Mouse (Mus musculus) midbrain, embryonic 16.5 days (tissue): ENCODE data around the gene Gm3448. TPM values are rescaled to one million over a fixed set of nuclear protein-coding genes. Genes with fewer than 3 reads are reported as not detected.

Source experiments
- ATAC-seq: fragments of 200-750 bp; cut with Nextera tagmentation; 2 replicates; pipeline ENCODE4 v1.8.0; 2017; ENCODE audit warnings: moderate TSS enrichment
- H3K27ac ChIP-seq: fragments of 300-500 bp; sonication (generic); 2 replicates; pipeline ENCODE4 v1.5.1; 2014; ENCODE audit warnings: mild to moderate bottlenecking, low read length, mixed read lengths
- H3K27me3 ChIP-seq: fragments of 300-500 bp; sonication (generic); 2 replicates; pipeline ENCODE4 v1.6.1; 2014; ENCODE audit warnings: low read depth, low read length, mixed read lengths; ENCODE audit not compliant: control insufficient read depth, insufficient read depth
- H3K36me3 ChIP-seq: fragments of 300-500 bp; sonication (generic); 2 replicates; pipeline ENCODE4 v1.6.1; 2014; ENCODE audit warnings: mild to moderate bottlenecking, low read length, moderate library complexity, mixed read lengths; ENCODE audit not compliant: control insufficient read depth, insufficient read depth
- H3K4me1 ChIP-seq: fragments of 300-500 bp; sonication (generic); 2 replicates; pipeline ENCODE4 v1.6.1; 2014; ENCODE audit warnings: mild to moderate bottlenecking, low read length, mixed read lengths; ENCODE audit not compliant: control insufficient read depth, insufficient read depth
- H3K4me2 ChIP-seq: fragments of 300-500 bp; sonication (generic); 2 replicates; pipeline ENCODE4 v1.6.1; 2014; ENCODE audit warnings: mild to moderate bottlenecking, low read length, mixed read lengths
- H3K4me3 ChIP-seq: fragments of 300-500 bp; sonication (generic); 2 replicates; pipeline ENCODE4 v1.5.1; 2014; ENCODE audit warnings: low read depth, mild to moderate bottlenecking, low read length, moderate library complexity, mixed read lengths
- H3K9ac ChIP-seq: fragments of 300-500 bp; sonication (generic); 2 replicates; pipeline ENCODE4 v1.6.1; 2014; ENCODE audit warnings: low read depth, low read length, mixed read lengths
- H3K9me3 ChIP-seq: fragments of 300-500 bp; sonication (generic); replicated peaks from 2 replicates; pipeline ENCODE4 v1.6.1; 2014; ENCODE audit warnings: mild to moderate bottlenecking, low read length, mixed read lengths; ENCODE audit not compliant: control insufficient read depth, poor library complexity, severe bottlenecking
- WGBS: fragments of 180-500 bp; shearing (Covaris S2); extraction: QIAGEN DNeasy Blood & Tissue Kit; methylation state at CpG from one replicate; pipeline ENCODE4 v1.1.7; 2014; 5-methylcytosine and 5-hydroxymethylcytosine counted together
- polyA plus RNA-seq: library from polyadenylated mRNA; unstranded; fragments of >200 nt; fragmentation: Nextera tagmentation; extraction: Ambion mirVana; gene quantifications from 2 replicates; pipeline ENCODE4 v1.2.1, GENCODE M21; 2015

The Gm3448 gene
- polyA plus RNA-seq, 1 experiment from 2014 or later: 4.7 TPM

DNA sequence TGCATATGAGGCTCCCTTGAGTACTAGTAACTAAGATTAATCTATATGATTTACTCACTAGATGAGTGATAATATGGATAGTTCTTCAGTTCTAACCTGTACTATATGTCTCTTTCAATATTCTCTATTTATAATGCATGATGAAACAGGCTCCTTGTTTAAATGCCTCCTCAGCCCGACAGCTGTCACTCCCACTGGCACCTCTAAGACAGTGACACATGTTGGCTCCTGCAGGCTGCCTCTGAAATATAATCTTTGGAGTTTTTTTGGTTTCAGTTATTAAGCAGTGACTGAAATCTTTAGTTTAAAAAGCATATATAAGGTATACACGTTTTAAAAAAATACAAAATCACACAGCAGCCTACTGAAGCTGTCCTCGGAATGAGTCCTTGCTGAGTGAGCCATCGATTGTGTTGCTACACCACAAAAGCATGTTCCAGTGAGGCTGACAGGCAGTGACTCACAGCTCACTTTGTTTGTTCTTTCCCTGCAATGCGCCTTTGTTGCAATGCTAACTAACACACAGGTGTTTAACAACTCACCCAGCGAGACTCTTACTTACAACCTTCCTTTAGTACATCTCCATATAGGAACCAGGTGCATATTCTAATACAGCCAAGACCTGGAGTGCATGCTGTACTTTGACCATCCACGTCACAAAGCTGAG lies 92.0 kb downstream of the Gm3448 start:
- peaks cover 10% of the 10 kb centered on the region for H3K4me1 ChIP-seq
- H3K9ac ChIP-seq: no peak overlapping the region
- 93% methylated on average over 7 of the region's 7 CpGs for WGBS
- no peaks in the 10 kb centered on the region for H3K27me3 ChIP-seq
- no peak overlapping the region for H3K27ac ChIP-seq
- H3K36me3 ChIP-seq: peaks cover 24% of the 10 kb centered on the region
- no peak overlapping the region for H3K4me3 ChIP-seq
- H3K9me3 ChIP-seq: no peaks in the 10 kb centered on the region
- no peak for ATAC-seq
- H3K4me2 ChIP-seq: no peak overlapping the region

Other genes with a start within 250 kb of the Gm3448 start
- gene Wdr27, start 98.4 kb downstream of the Gm3448 start, polyA plus RNA-seq: 8.8 and 9.2 TPM in 2 replicates
- gene 1600012H06Rik, start 98.4 kb downstream of the Gm3448 start, polyA plus RNA-seq: 24.1 and 26.2 TPM in 2 replicates
- gene Phf10, start 80.3 kb downstream of the Gm3448 start, polyA plus RNA-seq: 12.8 and 14.2 TPM in 2 replicates
- gene 9030025P20Rik, start 63.1 kb downstream of the Gm3448 start, polyA plus RNA-seq: 8.6 and 10.0 TPM in 2 replicates
- 0.66 TPM in 1 of 2 replicates, not detected in the other for gene Gm3417, start 62.7 kb downstream of the Gm3448 start, polyA plus RNA-seq
- 9.2 and 10.3 TPM in 2 replicates for gene Gm3435, start 31.4 kb downstream of the Gm3448 start, polyA plus RNA-seq
- gene Ermard, start 329 bp downstream of the Gm3448 start, polyA plus RNA-seq: 74.3 and 89.8 TPM in 2 replicates
- 0.50 TPM in 1 of 2 replicates, not detected in the other for gene Tcte3, start within 50 bp of the Gm3448 start, polyA plus RNA-seq